Mouse (Mus musculus) MEL (cell line): Measurements from ENCODE around the gene Atp1b3. TPM values are rescaled to one million over a fixed set of nuclear protein-coding genes. Genes with fewer than 3 reads are reported as not detected.
"Not testable (repeated sequence)": the region's sequence is repeated elsewhere in the genome, so short reads cannot be mapped to it uniquely, and the experiment has no call there.

ENCODE experiments used
- DNase-seq: peaks from one replicate; pipeline ENCODE4 v3.0.0; 2011; ENCODE audit warnings: low read depth, low spot score
- H3K27ac ChIP-seq: 2 replicates; pipeline ENCODE4 v1.5.1; 2012; ENCODE audit warnings: low read depth, mild to moderate bottlenecking, control low read depth, low read length, moderate library complexity; ENCODE audit not compliant: control insufficient read depth
- H3K27me3 ChIP-seq, 2 experiments: fragments of 150-350 bp in 1 of 2; sonication (generic) in 1 of 2; 2 replicates each; pipeline ENCODE4 v1.6.1; 2012; ENCODE audit warnings: low read length in 2 of 2, mild to moderate bottlenecking in 2 of 2, improper control_type of control experiment in 1 of 2, moderate library complexity in 1 of 2; ENCODE audit not compliant: insufficient read depth in 2 of 2, control insufficient read depth in 1 of 2
- H3K36me3 ChIP-seq, 2 experiments: 2 replicates each; pipeline ENCODE4 v1.6.1; 2012 to 2014; ENCODE audit warnings: low read length in 2 of 2, improper control_type of control experiment in 1 of 2, inconsistent platforms in 1 of 2, mild to moderate bottlenecking in 1 of 2; ENCODE audit not compliant: insufficient read depth in 2 of 2, control insufficient read depth in 1 of 2
- H3K4me1 ChIP-seq, 2 experiments: fragments of 150-350 bp in 1 of 2; sonication (generic) in 1 of 2; 2 replicates each; pipeline ENCODE4 v1.6.1; 2012; ENCODE audit warnings: low read length in 2 of 2, improper control_type of control experiment in 1 of 2, mild to moderate bottlenecking in 1 of 2; ENCODE audit not compliant: insufficient read depth in 2 of 2, control insufficient read depth in 1 of 2
- H3K4me3 ChIP-seq, 2 experiments: fragments of 150-350 bp in 1 of 2; sonication (generic) in 1 of 2; 2 replicates each; pipeline ENCODE4 v1.5.1; 2012; ENCODE audit warnings: low read depth in 2 of 2, low read length in 2 of 2, mild to moderate bottlenecking in 2 of 2, moderate library complexity in 2 of 2, control low read depth in 1 of 2, improper control_type of control experiment in 1 of 2; ENCODE audit not compliant: control insufficient read depth in 1 of 2, insufficient read depth in 1 of 2
- H3K79me2 ChIP-seq: 2 replicates; pipeline ENCODE4 v1.6.1; 2012; ENCODE audit warnings: mild to moderate bottlenecking, low read length, moderate library complexity; ENCODE audit not compliant: control insufficient read depth, poor library complexity, insufficient read depth
- H3K9ac ChIP-seq: 2 replicates; pipeline ENCODE4 v1.6.1; 2012; ENCODE audit warnings: low read depth, mild to moderate bottlenecking, control low read depth, low read length, moderate library complexity; ENCODE audit not compliant: control insufficient read depth, poor library complexity, severe bottlenecking
- H3K9me3 ChIP-seq: fragments of 150-350 bp; sonication (generic); replicated peaks from 2 replicates; pipeline ENCODE4 v1.6.1; 2012; ENCODE audit warnings: mild to moderate bottlenecking, low read length, improper control_type of control experiment, moderate library complexity; ENCODE audit not compliant: insufficient read depth
- BHLHE40 ChIP-seq: IDR thresholded peaks from 2 replicates; pipeline ENCODE4 v1.6.1; 2012; ENCODE audit warnings: low read depth, mild to moderate bottlenecking, inconsistent platforms, low read length, improper control_type of control experiment, borderline replicate concordance
- CHD1 ChIP-seq: IDR thresholded peaks from 2 replicates; pipeline ENCODE4 v1.6.1; 2012; ENCODE audit warnings: low read depth, mild to moderate bottlenecking, inconsistent platforms, low read length, improper control_type of control experiment
- CHD2 ChIP-seq: IDR thresholded peaks from 2 replicates; pipeline ENCODE4 v1.6.1; 2011; ENCODE audit warnings: low read length, improper control_type of control experiment
- CTCF ChIP-seq, 3 experiments: IDR thresholded peaks in 2 of 3; conservative IDR thresholded peaks in 1 of 3; 2 replicates each; pipeline ENCODE4 v1.5.1; 2011 to 2012; ENCODE audit warnings: low read length in 3 of 3, low read depth in 2 of 3, mild to moderate bottlenecking in 2 of 3, improper control_type of control experiment in 1 of 3, inconsistent platforms in 1 of 3, mixed read lengths in 1 of 3, moderate library complexity in 1 of 3; ENCODE audit not compliant: control insufficient read depth in 1 of 3, insufficient read depth in 1 of 3, poor library complexity in 1 of 3, severe bottlenecking in 1 of 3
- EP300 ChIP-seq, 2 experiments: IDR thresholded peaks; 2 replicates each; pipeline ENCODE4 v1.6.1; 2011; ENCODE audit warnings: improper control_type of control experiment in 2 of 2, low read length in 2 of 2, low read depth in 1 of 2, mild to moderate bottlenecking in 1 of 2
- GABPA ChIP-seq: IDR thresholded peaks from 2 replicates; pipeline ENCODE4 v1.6.1; 2012; ENCODE audit warnings: low read depth, mild to moderate bottlenecking, inconsistent platforms, low read length, improper control_type of control experiment, moderate library complexity
- GATA1 ChIP-seq: IDR thresholded peaks from 2 replicates; pipeline ENCODE4 v1.6.1; 2011; ENCODE audit warnings: low read depth, low read length, improper control_type of control experiment
- KAT2A ChIP-seq: conservative IDR thresholded peaks from 2 replicates; pipeline ENCODE4 v1.6.1; 2012; ENCODE audit warnings: low read depth, low read length, improper control_type of control experiment, inconsistent platforms
- MAFK ChIP-seq: IDR thresholded peaks from 2 replicates; pipeline ENCODE4 v1.6.1; 2011; ENCODE audit warnings: low read depth, mild to moderate bottlenecking, low read length, improper control_type of control experiment, borderline replicate concordance
- MAZ ChIP-seq: IDR thresholded peaks from 2 replicates; pipeline ENCODE4 v1.6.1; 2012; ENCODE audit warnings: low read depth, mild to moderate bottlenecking, inconsistent platforms, low read length, improper control_type of control experiment
- MEF2A ChIP-seq: IDR thresholded peaks from 2 replicates; pipeline ENCODE4 v1.6.1; 2014; ENCODE audit warnings: low read depth, mild to moderate bottlenecking, inconsistent platforms, low read length, improper control_type of control experiment; ENCODE audit not compliant: poor library complexity, insufficient replicate concordance, severe bottlenecking; ENCODE audit errors: extremely low read depth
- MYB ChIP-seq: IDR thresholded peaks from 2 replicates; pipeline ENCODE4 v1.6.1; 2011; ENCODE audit warnings: mild to moderate bottlenecking, low read depth, low read length, improper control_type of control experiment
- MYC ChIP-seq: IDR thresholded peaks from 2 replicates; pipeline ENCODE4 v1.6.1; 2011; ENCODE audit warnings: low read depth, mild to moderate bottlenecking, low read length, improper control_type of control experiment, moderate library complexity
- NRF1 ChIP-seq: IDR thresholded peaks from 2 replicates; pipeline ENCODE4 v1.6.1; 2014; ENCODE audit warnings: low read depth, mild to moderate bottlenecking, inconsistent platforms, low read length, improper control_type of control experiment, moderate library complexity; ENCODE audit not compliant: poor library complexity, insufficient read depth, severe bottlenecking
- POLR2A ChIP-seq, 2 experiments: IDR thresholded peaks; 2 replicates each; pipeline ENCODE4 v1.6.1; 2011 to 2012; ENCODE audit warnings: low read length in 2 of 2, mild to moderate bottlenecking in 2 of 2, control low read depth in 1 of 2, improper control_type of control experiment in 1 of 2, low read depth in 1 of 2, moderate library complexity in 1 of 2; ENCODE audit not compliant: control insufficient read depth in 1 of 2, insufficient read depth in 1 of 2, poor library complexity in 1 of 2
- SIN3A ChIP-seq: IDR thresholded peaks from 2 replicates; pipeline ENCODE4 v1.6.1; 2012; ENCODE audit warnings: low read length, improper control_type of control experiment, inconsistent platforms
- TCF12 ChIP-seq: IDR thresholded peaks from 2 replicates; pipeline ENCODE4 v1.6.1; 2014; ENCODE audit warnings: low read depth, mild to moderate bottlenecking, inconsistent platforms, low read length, improper control_type of control experiment, moderate library complexity
- USF1 ChIP-seq: IDR thresholded peaks from 2 replicates; pipeline ENCODE4 v1.6.1; 2014; ENCODE audit warnings: low read depth, mild to moderate bottlenecking, inconsistent platforms, low read length, improper control_type of control experiment, moderate library complexity
- polyA plus RNA-seq, 2 experiments: library from polyadenylated mRNA; stranded (reverse) in 1 of 2; unstranded in 1 of 2; fragments of >175 nt in 1 of 2; fragments of >200 nt in 1 of 2; gene quantifications; 2 replicates each; pipeline versions ENCODE4 v1.2.1 to v1.2.4; 2012; ENCODE audit warnings: low replicate concordance in 2 of 2, low read depth in 1 of 2; ENCODE audit not compliant: insufficient read length in 2 of 2, insufficient read depth in 1 of 2, missing spikeins in 1 of 2
- total RNA-seq: library from RNA; depleted of rRNA; stranded (reverse); fragments of 300-350 nt; gene quantifications from 2 replicates; pipeline ENCODE4 v1.2.3, GENCODE M21; 2012

Gene Atp1b3
- total and polyA plus RNA-seq, 3 experiments, result 57.8 to 70.6 TPM; not detected in 1

DNA sequence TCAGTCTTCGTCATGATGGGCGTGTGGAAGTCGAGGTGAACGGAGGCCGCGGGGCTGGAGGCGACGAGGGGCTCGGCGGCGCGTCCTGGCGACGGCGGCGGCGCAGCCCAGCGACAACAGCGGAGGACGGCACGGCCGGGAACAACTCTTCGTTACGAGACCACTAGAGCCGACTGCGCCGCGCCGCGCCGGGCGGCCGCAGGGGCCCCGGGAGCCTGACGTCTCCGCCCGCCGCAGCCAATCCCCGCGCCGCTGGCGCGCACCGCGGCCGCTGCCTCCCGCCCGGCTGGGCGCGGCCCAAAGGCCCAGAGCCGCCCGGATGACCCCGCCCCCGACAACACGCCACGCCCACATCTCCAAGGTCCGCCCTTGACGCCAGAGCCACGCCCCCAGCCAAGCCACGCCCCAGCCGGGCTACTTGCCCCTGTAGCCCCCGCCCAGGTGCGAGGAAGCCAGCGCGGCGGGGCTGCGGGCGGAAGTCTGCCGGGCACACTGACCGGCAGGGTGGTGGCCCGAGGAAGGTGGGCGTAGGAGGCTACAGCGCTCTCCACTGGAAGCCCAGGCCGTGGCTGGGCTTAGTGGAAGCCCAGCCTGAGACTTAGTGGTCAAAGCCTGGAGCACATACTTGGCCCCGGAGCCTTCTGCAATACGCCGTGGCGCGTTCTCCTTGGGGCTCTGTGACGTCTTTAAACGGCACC is at the start of gene Atp1b3 (continued):
- no peak for TF ChIP-seq MYC
- no peak for TF ChIP-seq GABPA
- no peak for TF ChIP-seq CHD1
- no peak for TF ChIP-seq MAFK

DNA sequence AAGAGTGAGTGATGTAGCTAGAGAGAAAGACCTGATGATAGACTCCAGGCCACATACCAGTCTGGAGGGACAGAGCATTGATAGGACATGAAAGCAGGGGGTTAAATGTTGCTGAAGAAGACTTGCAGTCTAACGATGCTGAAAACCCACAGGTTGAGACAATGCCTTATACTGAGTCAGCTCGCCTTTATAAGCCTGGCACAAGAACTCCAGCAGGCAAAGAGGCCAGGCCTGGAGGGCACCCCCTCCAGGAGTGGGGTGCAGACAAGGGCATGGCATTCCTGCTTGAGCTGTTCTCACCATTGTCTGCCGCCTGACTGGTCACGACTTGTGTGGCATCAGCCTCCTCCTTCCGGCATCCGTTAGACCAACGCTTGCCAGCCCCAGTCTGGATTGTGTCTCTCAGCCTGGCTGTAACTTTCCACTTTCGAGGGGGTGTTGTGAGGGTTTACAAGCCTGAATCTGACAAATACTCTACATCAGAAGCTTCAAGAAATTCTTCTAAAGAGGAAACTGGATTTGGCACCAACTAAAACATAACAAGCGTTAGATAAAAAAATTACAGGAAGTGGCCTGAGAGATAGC is 48.7 kb upstream of the Atp1b3 start:
- Histone ChIP-seq H3K9ac (no peak overlapping the region), H3K27ac (no peak overlapping the region), H3K9me3 (no peaks in the 10 kb centered on the region), H3K4me1 (no peaks in the 10 kb centered on the region), H3K4me3 (no peak overlapping the region), H3K36me3 (no peaks in the 10 kb centered on the region), H3K79me2 (no peaks in the 10 kb centered on the region)
- TF ChIP-seq CTCF (IDR thresholded peaks at IDR 0.05 in 2 of 3, conservative IDR thresholded peaks at IDR 0.05 in 1 of 3; ENCODE audit: control insufficient read depth in 1 of 3, insufficient read depth in 1 of 3, low read depth in 2 of 3, low read length in 3 of 3, poor library complexity in 1 of 3, severe bottlenecking in 1 of 3) (no peak), BHLHE40 (no peak), POLR2A (IDR thresholded peaks at IDR 0.05; ENCODE audit: control insufficient read depth in 1 of 2, insufficient read depth in 1 of 2, low read depth in 1 of 2, low read length in 2 of 2, poor library complexity in 1 of 2) (no peak), MYB (no peak)
- TF ChIP-seq, all 39 proteins: peak for 0
- DNase-seq, result no peak
- no peaks in the 10 kb centered on the region for H3K27me3 ChIP-seq

- Histone ChIP-seq H3K27ac (no peak overlapping the region), H3K79me2 (no peaks in the 10 kb centered on the region), H3K9me3 (no peaks in the 10 kb centered on the region), H3K4me3 (no peak overlapping the region), H3K36me3 (no peaks in the 10 kb centered on the region), H3K27me3 (no peaks in the 10 kb centered on the region), H3K9ac (no peak overlapping the region), H3K4me1 (no peaks in the 10 kb centered on the region)
- TF ChIP-seq KAT2A, result no peak
- TF ChIP-seq CHD2, result no peak
- no peak for TF ChIP-seq TCF12
- no peak for TF ChIP-seq NRF1
- TF ChIP-seq MAZ, result no peak
- no peak for TF ChIP-seq GATA1
- no peak for TF ChIP-seq MYB
- no peak for TF ChIP-seq SIN3A
- TF ChIP-seq EP300 (IDR thresholded peaks at IDR 0.05; ENCODE audit: low read depth in 1 of 2, low read length in 2 of 2), result no peak
- no peak for TF ChIP-seq MEF2A
- no peak for TF ChIP-seq USF1
- DNase-seq, result no peak
These were observed 40.1 kb upstream of the Atp1b3 start for GRCm38 (mm10) chr9:96404312-96404711.

- not testable (repeated sequence) for DNase-seq, H3K9ac ChIP-seq, H3K79me2 ChIP-seq, H3K36me3 ChIP-seq, H3K27me3 ChIP-seq, H3K4me3 ChIP-seq, H3K9me3 ChIP-seq, H3K4me1 ChIP-seq
- H3K27ac ChIP-seq, result peak overlapping the region; percentile 44; the same call in 1 of the 2 replicates
These were observed 35.7 kb upstream of the Atp1b3 start for GRCm38 (mm10) chr9:96399916-96400315.
